Mouse (Mus musculus) layer of hippocampus, adult 8-10 months (tissue): ENCODE results near the gene Tut4. TPM values are rescaled to one million over a fixed set of nuclear protein-coding genes. Genes with fewer than 3 reads are reported as not detected.

Source experiments
- DNase-seq, 2 experiments: peaks; one replicate each; pipeline ENCODE4 v3.0.0; 2022; ENCODE audit warnings: low spot score in 2 of 2
- total RNA-seq, 4 experiments: library from RNA; stranded (reverse); gene quantifications; 2 replicates each; pipeline ENCODE4 v1.2.4; 2022

Gene Tut4
- total RNA-seq, 4 experiments from 2014 or later: 31.7 to 42.2 (median 41.2) TPM

GRCm38 (mm10) chr4:108503023-108503422 is 43.8 kb downstream of the Tut4 start:
- DNase-seq: no peak

DNA sequence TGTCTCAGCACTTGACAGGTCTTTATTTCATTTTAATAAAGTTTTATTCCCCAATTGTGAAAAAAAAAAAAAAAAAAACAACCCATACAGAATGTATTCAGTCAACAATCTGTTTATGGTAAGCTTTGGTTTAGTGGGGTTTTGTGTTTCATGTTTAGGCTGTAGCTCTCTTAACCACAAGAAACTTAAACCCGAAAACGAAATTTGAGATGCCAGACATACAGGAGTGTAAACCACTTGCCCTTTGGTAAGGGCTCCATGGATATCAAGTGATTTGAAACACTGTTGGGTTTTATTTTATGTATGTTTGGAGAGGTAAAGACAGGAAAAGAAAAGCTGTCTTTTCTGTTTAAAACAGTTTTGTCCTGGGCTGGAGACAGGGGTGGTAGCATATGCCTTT is 80.5 kb downstream of the Tut4 start:
- DNase-seq: no peak

GRCm38 (mm10) chr4:108565026-108565425 is 105.8 kb downstream of the Tut4 start:
- DNase-seq: no peak

DNA sequence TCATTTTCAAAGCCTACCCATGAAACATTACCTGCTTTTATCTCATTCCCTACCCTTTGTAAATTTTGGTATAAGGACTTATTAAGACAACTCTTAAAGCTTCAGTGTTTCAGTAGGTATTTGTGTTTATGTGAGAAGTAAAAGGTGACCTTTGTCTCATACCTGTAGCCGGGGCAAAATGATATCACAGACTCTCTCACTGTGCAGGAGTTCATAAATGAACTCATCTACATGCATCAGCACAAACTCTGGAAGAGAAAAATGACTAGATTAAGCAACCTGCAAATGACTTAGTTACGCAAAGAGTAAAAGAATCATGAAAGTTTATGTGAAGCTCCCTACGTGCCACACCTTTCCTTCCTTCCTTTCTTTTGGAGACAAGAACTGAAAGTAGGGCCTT is 113.4 kb downstream of the Tut4 start:
- no peak for DNase-seq

- peak; percentile 94 to 97 for DNase-seq
These were observed 119.9 kb downstream of the Tut4 start, which contains the start of the genes Prpf38a and Orc1 for GRCm38 (mm10) chr4:108578840-108579742. Gene Prpf38a, minus strand, starts transcription at chr4:108579336. Gene Orc1, plus strand, starts transcription at chr4:108579423.

GRCm38 (mm10) chr4:108579743-108580411 is 120.7 kb downstream of the Tut4 start:
- DNase-seq: no peak

- DNase-seq: peak in 1 of 2 experiments; percentile 28
These were observed 134.2 kb downstream of the Tut4 start for GRCm38 (mm10) chr4:108593376-108593775.

DNA sequence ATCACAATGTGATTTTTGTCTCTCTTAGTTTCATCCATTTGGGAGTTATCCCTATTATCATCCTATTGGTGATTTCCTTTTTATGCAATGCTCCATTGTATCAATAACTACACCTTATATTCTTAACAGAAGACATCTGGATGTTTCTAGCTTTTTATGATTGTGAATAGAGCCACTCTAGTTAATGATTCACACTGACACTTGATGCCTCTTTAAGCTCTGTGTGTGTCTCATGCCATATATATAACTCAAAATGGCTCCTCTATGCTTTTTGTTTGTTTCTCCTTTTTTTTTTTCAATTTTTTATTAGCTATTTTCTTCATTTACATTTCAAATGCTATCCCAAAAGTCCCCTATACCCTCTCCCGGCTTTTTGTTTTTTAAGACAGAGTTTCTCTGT is 136.6 kb downstream of the Tut4 start:
- no peak for DNase-seq

GRCm38 (mm10) chr4:108598306-108598705 is 139.1 kb downstream of the Tut4 start:
- DNase-seq: no peak

GRCm38 (mm10) chr4:108601870-108602269 is 142.6 kb downstream of the Tut4 start:
- no peak for DNase-seq

DNA sequence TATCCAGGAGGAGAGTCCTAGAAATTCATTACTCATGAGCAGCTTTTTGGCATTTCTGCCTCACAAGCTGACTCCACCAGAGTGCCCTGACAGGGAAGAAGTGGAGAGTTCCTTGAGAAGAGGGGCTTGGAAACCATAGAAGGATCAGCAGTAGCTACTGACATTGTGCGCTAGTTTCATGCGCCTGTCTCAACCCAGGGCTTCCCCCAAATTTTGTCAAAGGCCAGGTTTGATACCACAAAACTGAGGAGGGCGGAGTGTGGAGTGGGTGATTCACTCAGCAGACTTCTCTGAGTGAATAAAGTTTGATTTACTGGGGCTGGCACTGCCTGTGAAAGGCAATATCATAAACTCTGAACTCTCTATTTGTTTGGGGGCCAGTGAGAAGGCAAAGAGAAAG is 149.4 kb downstream of the Tut4 start:
- DNase-seq: no peak

Other genes with a start within 250 kb of the Tut4 start
- not detected for gene Zyg11a, start 241.4 kb upstream of the Tut4 start, total RNA-seq
- gene Zyg11b, start 158.3 kb upstream of the Tut4 start, total RNA-seq: 100 to 1,000 TPM in 2 of 4 experiments, 10 to 100 TPM in 2; 93.5 to 109 (median 99.6) TPM
- gene Coa7, start 131.3 kb upstream of the Tut4 start, total RNA-seq: 10 to 100 TPM; 20.9 to 29.8 (median 24.8) TPM
- not detected for gene Shisal2a, start 76.1 kb upstream of the Tut4 start, total RNA-seq
- 1 to 10 TPM; 4.5 to 5.6 (median 4.7) TPM for gene Gpx7, start 52.5 kb upstream of the Tut4 start, total RNA-seq
- 10 to 100 TPM; 26.5 to 30.1 (median 29.1) TPM for gene Prpf38a, start 119.9 kb downstream of the Tut4 start, total RNA-seq
- gene Orc1, start 120.0 kb downstream of the Tut4 start, total RNA-seq: under 1 TPM in 3 of 4 experiments, not detected in 1; 0.10 to 0.24 (median 0.16) TPM
- gene Cc2d1b, start 160.5 kb downstream of the Tut4 start, total RNA-seq: 10 to 100 TPM; 35.3 to 41.0 (median 38.2) TPM